Mouse (Mus musculus): ENCODE data around the gene Bri3. TPM values are rescaled to one million over a fixed set of nuclear protein-coding genes. Genes with fewer than 3 reads are reported as not detected.
A peak's percentile ranks its signal among the peaks of the same experiment; 100 is the strongest.

The Bri3 gene
- polyA plus RNA-seq, 1 experiment from 2014 or later: 105 TPM

GRCm38 (mm10) chr5:144288391-144288790 lies 44.2 kb downstream of the Bri3 start:
- Histone ChIP-seq H3K4me3 (ENCODE audit: low read depth, low read length) (no peak overlapping the region), H3K9me3 (replicated peaks; ENCODE audit: control insufficient read depth, low read length) (no peaks in the 10 kb centered on the region), H3K4me1 (ENCODE audit: control insufficient read depth, insufficient read depth, low read length) (no peaks in the 10 kb centered on the region), H3K36me3 (ENCODE audit: control insufficient read depth, insufficient read depth, low read length) (no peaks in the 10 kb centered on the region), H3K9ac (ENCODE audit: low read length) (no peak overlapping the region), H3K27ac (ENCODE audit: low read depth, low read length) (no peak overlapping the region), H3K27me3 (replicated peaks; ENCODE audit: control insufficient read depth, insufficient read depth, low read length) (no peaks in the 10 kb centered on the region), H3K4me2 (ENCODE audit: low read length) (no peak overlapping the region)
- no peak for ATAC-seq
- WGBS: 89% methylated on average over 9 of the region's 9 CpGs
- no peak for DNase-seq (ENCODE audit: low spot score)

GRCm38 (mm10) chr5:144289769-144290440 lies 45.7 kb downstream of the Bri3 start:
- 94% methylated on average over 4 of the region's 4 CpGs for WGBS
- DNase-seq (ENCODE audit: low spot score): peak; percentile 31
- no peak; the same call in 1 of the 2 replicates for ATAC-seq

GRCm38 (mm10) chr5:144294908-144295307 lies 50.7 kb downstream of the Bri3 start:
- DNase-seq (ENCODE audit: low spot score) (no peak), ATAC-seq (no peak)
- no peaks in the 10 kb centered on the region for H3K36me3 ChIP-seq (ENCODE audit: control insufficient read depth, insufficient read depth, low read length)
- WGBS: 88% methylated on average over 7 of the region's 7 CpGs
- no peaks in the 10 kb centered on the region for H3K4me1 ChIP-seq (ENCODE audit: control insufficient read depth, insufficient read depth, low read length)
- no peak overlapping the region for H3K4me2 ChIP-seq (ENCODE audit: low read length)
- no peaks in the 10 kb centered on the region for H3K9me3 ChIP-seq (replicated peaks; ENCODE audit: control insufficient read depth, low read length)
- no peak overlapping the region for H3K9ac ChIP-seq (ENCODE audit: low read length)
- H3K27ac ChIP-seq (ENCODE audit: low read depth, low read length): no peak overlapping the region
- H3K4me3 ChIP-seq (ENCODE audit: low read depth, low read length): no peak overlapping the region
- no peaks in the 10 kb centered on the region for H3K27me3 ChIP-seq (replicated peaks; ENCODE audit: control insufficient read depth, insufficient read depth, low read length)

More at GRCm38 (mm10) chr5:144289769-144290440, 45.7 kb downstream of the Bri3 start:
- Histone ChIP-seq H3K4me1 (ENCODE audit: control insufficient read depth, insufficient read depth, low read length) (no peaks in the 10 kb centered on the region), H3K4me3 (ENCODE audit: low read depth, low read length) (no peak overlapping the region), H3K27me3 (replicated peaks; ENCODE audit: control insufficient read depth, insufficient read depth, low read length) (no peaks in the 10 kb centered on the region), H3K4me2 (ENCODE audit: low read length) (no peak overlapping the region), H3K9me3 (replicated peaks; ENCODE audit: control insufficient read depth, low read length) (no peaks in the 10 kb centered on the region), H3K27ac (ENCODE audit: low read depth, low read length) (no peak overlapping the region), H3K9ac (ENCODE audit: low read length) (no peak overlapping the region), H3K36me3 (ENCODE audit: control insufficient read depth, insufficient read depth, low read length) (no peaks in the 10 kb centered on the region)

GRCm38 (mm10) chr5:144295357-144295756 lies 51.1 kb downstream of the Bri3 start:
- no peaks in the 10 kb centered on the region for H3K9me3 ChIP-seq (replicated peaks; ENCODE audit: control insufficient read depth, low read length)
- WGBS: 79% methylated on average over 1 of the region's 1 CpGs
- H3K27ac ChIP-seq (ENCODE audit: low read depth, low read length): no peak overlapping the region
- no peak overlapping the region for H3K9ac ChIP-seq (ENCODE audit: low read length)
- H3K4me3 ChIP-seq (ENCODE audit: low read depth, low read length): no peak overlapping the region
- H3K4me2 ChIP-seq (ENCODE audit: low read length): no peak overlapping the region
- DNase-seq (ENCODE audit: low spot score): no peak
- H3K36me3 ChIP-seq (ENCODE audit: control insufficient read depth, insufficient read depth, low read length): no peaks in the 10 kb centered on the region
- H3K27me3 ChIP-seq (replicated peaks; ENCODE audit: control insufficient read depth, insufficient read depth, low read length): no peaks in the 10 kb centered on the region
- no peaks in the 10 kb centered on the region for H3K4me1 ChIP-seq (ENCODE audit: control insufficient read depth, insufficient read depth, low read length)
- ATAC-seq: no peak

- DNase-seq (ENCODE audit: low spot score): no peak
- H3K4me1 ChIP-seq (ENCODE audit: control insufficient read depth, insufficient read depth, low read length): no peaks in the 10 kb centered on the region
- no peak overlapping the region for H3K27ac ChIP-seq (ENCODE audit: low read depth, low read length)
- H3K36me3 ChIP-seq (ENCODE audit: control insufficient read depth, insufficient read depth, low read length): no peaks in the 10 kb centered on the region
- no peak overlapping the region for H3K4me2 ChIP-seq (ENCODE audit: low read length)
- ATAC-seq: no peak
- H3K9me3 ChIP-seq (replicated peaks; ENCODE audit: control insufficient read depth, low read length): no peaks in the 10 kb centered on the region
- H3K9ac ChIP-seq (ENCODE audit: low read length): no peak overlapping the region
- WGBS: 84% methylated on average over 7 of the region's 7 CpGs
- no peak overlapping the region for H3K4me3 ChIP-seq (ENCODE audit: low read depth, low read length)
- H3K27me3 ChIP-seq (replicated peaks; ENCODE audit: control insufficient read depth, insufficient read depth, low read length): no peaks in the 10 kb centered on the region
Measured at GRCm38 (mm10) chr5:144296090-144296604, 51.9 kb downstream of the Bri3 start.

- ATAC-seq (no peak), DNase-seq (ENCODE audit: low spot score) (no peak)
- H3K9ac ChIP-seq (ENCODE audit: low read length): no peak overlapping the region
- no peak overlapping the region for H3K4me2 ChIP-seq (ENCODE audit: low read length)
- H3K4me3 ChIP-seq (ENCODE audit: low read depth, low read length): no peak overlapping the region
- no peaks in the 10 kb centered on the region for H3K9me3 ChIP-seq (replicated peaks; ENCODE audit: control insufficient read depth, low read length)
- no peaks in the 10 kb centered on the region for H3K4me1 ChIP-seq (ENCODE audit: control insufficient read depth, insufficient read depth, low read length)
- WGBS: 93% methylated on average over 2 of the region's 2 CpGs
- H3K27ac ChIP-seq (ENCODE audit: low read depth, low read length): no peak overlapping the region
- H3K36me3 ChIP-seq (ENCODE audit: control insufficient read depth, insufficient read depth, low read length): no peaks in the 10 kb centered on the region
- H3K27me3 ChIP-seq (replicated peaks; ENCODE audit: control insufficient read depth, insufficient read depth, low read length): no peaks in the 10 kb centered on the region
Measured at GRCm38 (mm10) chr5:144303071-144303470, 58.8 kb downstream of the Bri3 start.

GRCm38 (mm10) chr5:144308929-144309328 lies 64.7 kb downstream of the Bri3 start:
- ATAC-seq: no peak
- Histone ChIP-seq H3K27ac (ENCODE audit: low read depth, low read length) (no peak overlapping the region), H3K4me2 (ENCODE audit: low read length) (no peak overlapping the region), H3K9me3 (replicated peaks; ENCODE audit: control insufficient read depth, low read length) (no peaks in the 10 kb centered on the region), H3K36me3 (ENCODE audit: control insufficient read depth, insufficient read depth, low read length) (no peaks in the 10 kb centered on the region), H3K4me1 (ENCODE audit: control insufficient read depth, insufficient read depth, low read length) (no peaks in the 10 kb centered on the region), H3K9ac (ENCODE audit: low read length) (no peak overlapping the region), H3K4me3 (ENCODE audit: low read depth, low read length) (no peak overlapping the region), H3K27me3 (replicated peaks; ENCODE audit: control insufficient read depth, insufficient read depth, low read length) (no peaks in the 10 kb centered on the region)
- no peak for DNase-seq (ENCODE audit: low spot score)
- 77% methylated on average over 4 of the region's 4 CpGs for WGBS

GRCm38 (mm10) chr5:144312183-144312582 lies 67.9 kb downstream of the Bri3 start:
- H3K4me2 ChIP-seq (ENCODE audit: low read length): no peak overlapping the region
- H3K27me3 ChIP-seq (replicated peaks; ENCODE audit: control insufficient read depth, insufficient read depth, low read length): no peaks in the 10 kb centered on the region
- H3K4me3 ChIP-seq (ENCODE audit: low read depth, low read length): no peak overlapping the region
- DNase-seq (ENCODE audit: low spot score) (no peak), ATAC-seq (no peak)
- no peaks in the 10 kb centered on the region for H3K9me3 ChIP-seq (replicated peaks; ENCODE audit: control insufficient read depth, low read length)
- no peak overlapping the region for H3K9ac ChIP-seq (ENCODE audit: low read length)
- H3K36me3 ChIP-seq (ENCODE audit: control insufficient read depth, insufficient read depth, low read length): no peaks in the 10 kb centered on the region
- no peak overlapping the region for H3K27ac ChIP-seq (ENCODE audit: low read depth, low read length)
- WGBS: 91% methylated on average over 7 of the region's 7 CpGs
- H3K4me1 ChIP-seq (ENCODE audit: control insufficient read depth, insufficient read depth, low read length): no peaks in the 10 kb centered on the region

- ATAC-seq (no peak), DNase-seq (ENCODE audit: low spot score) (no peak)
- H3K27ac ChIP-seq (ENCODE audit: low read depth, low read length): no peak overlapping the region
- WGBS: 33% methylated on average over 5 of the region's 5 CpGs
- no peak overlapping the region for H3K4me2 ChIP-seq (ENCODE audit: low read length)
- no peak overlapping the region for H3K9ac ChIP-seq (ENCODE audit: low read length)
- H3K4me1 ChIP-seq (ENCODE audit: control insufficient read depth, insufficient read depth, low read length): no peaks in the 10 kb centered on the region
- H3K27me3 ChIP-seq (replicated peaks; ENCODE audit: control insufficient read depth, insufficient read depth, low read length): no peaks in the 10 kb centered on the region
- H3K9me3 ChIP-seq (replicated peaks; ENCODE audit: control insufficient read depth, low read length): no peaks in the 10 kb centered on the region
- H3K36me3 ChIP-seq (ENCODE audit: control insufficient read depth, insufficient read depth, low read length): no peaks in the 10 kb centered on the region
- no peak overlapping the region for H3K4me3 ChIP-seq (ENCODE audit: low read depth, low read length)
Measured at GRCm38 (mm10) chr5:144313335-144313734, 69.1 kb downstream of the Bri3 start.
